Mouse (Mus musculus): Measurements from ENCODE around the gene Zbtb20.

GRCm38 (mm10) chr16:43508166-43508998 lies 632.7 kb downstream of the Zbtb20 start:
- TF ChIP-seq CTCF (IDR thresholded peaks at IDR 0.05; ENCODE audit: low read depth) (no peak), EP300 (IDR thresholded peaks at IDR 0.05; ENCODE audit: low read depth) (no peak)

Measured in heart, postnatal 0 days (tissue).